Mouse (Mus musculus) spleen, postnatal 14 days (tissue): ENCODE measurements around the gene Fam120b.
"Not testable (repeated sequence)": the region's sequence is repeated elsewhere in the genome, so short reads cannot be mapped to it uniquely, and the experiment has no call there.

Experiments used
- DNase-seq, 2 experiments: peaks; one replicate each; pipeline ENCODE4 v3.0.0; 2021 to 2022; ENCODE audit warnings: low spot score in 2 of 2

Fam120b gene

GRCm38 (mm10) chr17:15431021-15431514 lies 35.1 kb downstream of the Fam120b start:
- DNase-seq = no peak

- no peak for DNase-seq
Measured at GRCm38 (mm10) chr17:15431551-15431950, 35.5 kb downstream of the Fam120b start.

- DNase-seq = no peak
Measured at GRCm38 (mm10) chr17:15432036-15432435, 36.0 kb downstream of the Fam120b start.

GRCm38 (mm10) chr17:15434748-15435147 lies 38.7 kb downstream of the Fam120b start:
- no peak for DNase-seq

GRCm38 (mm10) chr17:15440067-15440462 lies 44.1 kb downstream of the Fam120b start:
- no peak for DNase-seq

GRCm38 (mm10) chr17:15440463-15441121 lies 44.6 kb downstream of the Fam120b start:
- DNase-seq = no peak

- no peak for DNase-seq
Measured at GRCm38 (mm10) chr17:15445421-15445820, 49.4 kb downstream of the Fam120b start.

- DNase-seq = no peak
Measured at GRCm38 (mm10) chr17:15447831-15448230, 51.8 kb downstream of the Fam120b start.

- DNase-seq = not testable (repeated sequence)
Measured at GRCm38 (mm10) chr17:15449144-15449543, 53.1 kb downstream of the Fam120b start.

GRCm38 (mm10) chr17:15449606-15450005 lies 53.6 kb downstream of the Fam120b start:
- DNase-seq = no peak

GRCm38 (mm10) chr17:15455203-15455602 lies 59.2 kb downstream of the Fam120b start:
- DNase-seq = no peak

GRCm38 (mm10) chr17:15456595-15456994 lies 60.6 kb downstream of the Fam120b start:
- DNase-seq = no peak

- no peak for DNase-seq
Measured at GRCm38 (mm10) chr17:15459761-15460160, 63.8 kb downstream of the Fam120b start.

- no peak for DNase-seq
Measured at GRCm38 (mm10) chr17:15461921-15462495, 66.0 kb downstream of the Fam120b start.

GRCm38 (mm10) chr17:15467669-15468068 lies 71.7 kb downstream of the Fam120b start:
- DNase-seq = peak; percentile 32 to 60

- no peak for DNase-seq
Measured at GRCm38 (mm10) chr17:15472671-15473070, 76.7 kb downstream of the Fam120b start.
